Mouse (Mus musculus) liver, adult 2 months (tissue): Measurements from ENCODE around the gene Rpap3. TPM values are rescaled to one million over a fixed set of nuclear protein-coding genes. Genes with fewer than 3 reads are reported as not detected.

ENCODE experiments used
- DNase-seq: peaks from one replicate; pipeline ENCODE4 v3.0.0-alpha.2; 2011; ENCODE audit warnings: low read depth, low spot score; ENCODE audit errors: extremely low read depth
- H3K27ac ChIP-seq: fragments of 200-500 bp; replicated peaks from 2 replicates; pipeline ENCODE4 v1.5.1; 2012; ENCODE audit warnings: low read depth, mild to moderate bottlenecking, control low read depth, inconsistent platforms, low read length; ENCODE audit not compliant: insufficient read depth
- H3K27me3 ChIP-seq: fragments of 200-500 bp; 2 replicates; pipeline ENCODE4 v1.6.1; 2012; ENCODE audit warnings: mild to moderate bottlenecking, moderate library complexity, low read length, inconsistent platforms; ENCODE audit not compliant: control insufficient read depth, insufficient read depth
- H3K36me3 ChIP-seq: fragments of 200-500 bp; 2 replicates; pipeline ENCODE4 v1.6.1; 2012; ENCODE audit warnings: low read length, inconsistent platforms; ENCODE audit not compliant: control insufficient read depth, insufficient read depth
- H3K4me1 ChIP-seq: fragments of 200-500 bp; 2 replicates; pipeline ENCODE4 v1.6.1; 2011; ENCODE audit warnings: low read length; ENCODE audit not compliant: control insufficient read depth, insufficient read depth
- H3K4me3 ChIP-seq: fragments of 200-500 bp; 2 replicates; pipeline ENCODE4 v1.5.1; 2011; ENCODE audit warnings: low read depth, mild to moderate bottlenecking, control low read depth, low read length, moderate library complexity; ENCODE audit not compliant: insufficient read depth
- H3K79me2 ChIP-seq: fragments of 200-500 bp; 2 replicates; pipeline ENCODE4 v1.6.1; 2012; ENCODE audit warnings: inconsistent platforms, mild to moderate bottlenecking, low read length, moderate library complexity; ENCODE audit not compliant: control insufficient read depth, insufficient read depth
- H3K9ac ChIP-seq: fragments of 200-500 bp; 2 replicates; pipeline ENCODE4 v1.6.1; 2012; ENCODE audit warnings: low read depth, mild to moderate bottlenecking, control low read depth, inconsistent platforms, low read length
- CTCF ChIP-seq: fragments of 200-500 bp; IDR thresholded peaks from 2 replicates; pipeline ENCODE4 v1.5.1; 2011; ENCODE audit warnings: low read depth, low read length, control low read depth
- POLR2A ChIP-seq: fragments of 200-500 bp; IDR thresholded peaks from 2 replicates; pipeline ENCODE4 v1.6.1; 2011; ENCODE audit warnings: low read length, control low read depth; ENCODE audit not compliant: insufficient read depth; ENCODE audit errors: extremely low read depth
- WGBS: fragments of 180-500 bp; shearing (Covaris S2); methylation state at CpG from one replicate; pipeline ENCODE4 v1.1.7; 2018; 5-methylcytosine and 5-hydroxymethylcytosine counted together
- polyA plus RNA-seq: library from polyadenylated mRNA; depleted of rRNA; stranded (reverse); fragments of >200 nt; gene quantifications from 2 replicates; pipeline ENCODE4 v1.2.3, GENCODE M21; 2012
- total RNA-seq: library from RNA; depleted of rRNA; stranded (reverse); fragments of >200 nt; gene quantifications from 2 replicates; pipeline ENCODE4 v1.2.3, GENCODE M21; 2014

Rpap3 gene
- total and polyA plus RNA-seq, 2 experiments, result 2.2 to 8.7 TPM

DNA sequence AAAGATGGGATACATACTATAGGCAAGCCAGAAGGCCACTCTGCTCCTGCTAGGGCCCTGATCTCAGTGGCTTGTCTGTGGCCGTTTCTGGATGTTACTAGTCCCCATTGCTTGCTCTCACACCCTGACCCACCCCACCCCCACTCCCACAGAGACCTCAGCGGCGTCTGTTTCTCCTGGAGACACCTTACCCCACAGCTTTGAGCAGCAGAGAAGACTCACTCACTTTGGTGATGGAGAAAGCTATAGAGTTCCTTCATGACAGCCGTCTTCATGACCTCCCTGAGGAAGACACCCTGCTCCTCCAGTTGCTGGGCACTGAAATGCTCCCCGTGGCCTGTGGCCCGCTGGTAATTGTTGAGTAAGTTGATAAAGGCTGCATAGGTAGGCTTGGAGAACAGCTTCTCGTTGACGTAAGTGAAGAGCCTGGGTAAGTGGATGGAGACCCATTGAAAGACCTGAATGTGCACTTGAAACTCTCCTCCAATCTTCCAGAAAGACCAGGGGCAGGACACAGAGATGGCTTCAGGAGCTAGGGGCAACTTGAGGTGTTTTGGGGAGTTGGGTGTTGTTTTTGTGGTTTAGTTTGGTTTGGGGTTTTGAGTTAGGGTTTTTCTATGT is 13.0 kb upstream of the Rpap3 start:
- no peak for TF ChIP-seq POLR2A
- TF ChIP-seq CTCF, result no peak
- Histone ChIP-seq H3K27me3 (no peaks in the 10 kb centered on the region), H3K4me3 (no peak overlapping the region), H3K9ac (no peak overlapping the region), H3K36me3 (no peaks in the 10 kb centered on the region), H3K4me1 (no peaks in the 10 kb centered on the region), H3K27ac (no peak overlapping the region), H3K79me2 (no peaks in the 10 kb centered on the region)
- WGBS, result 72% methylated on average over 8 of the region's 8 CpGs
- DNase-seq, result no peak

DNA sequence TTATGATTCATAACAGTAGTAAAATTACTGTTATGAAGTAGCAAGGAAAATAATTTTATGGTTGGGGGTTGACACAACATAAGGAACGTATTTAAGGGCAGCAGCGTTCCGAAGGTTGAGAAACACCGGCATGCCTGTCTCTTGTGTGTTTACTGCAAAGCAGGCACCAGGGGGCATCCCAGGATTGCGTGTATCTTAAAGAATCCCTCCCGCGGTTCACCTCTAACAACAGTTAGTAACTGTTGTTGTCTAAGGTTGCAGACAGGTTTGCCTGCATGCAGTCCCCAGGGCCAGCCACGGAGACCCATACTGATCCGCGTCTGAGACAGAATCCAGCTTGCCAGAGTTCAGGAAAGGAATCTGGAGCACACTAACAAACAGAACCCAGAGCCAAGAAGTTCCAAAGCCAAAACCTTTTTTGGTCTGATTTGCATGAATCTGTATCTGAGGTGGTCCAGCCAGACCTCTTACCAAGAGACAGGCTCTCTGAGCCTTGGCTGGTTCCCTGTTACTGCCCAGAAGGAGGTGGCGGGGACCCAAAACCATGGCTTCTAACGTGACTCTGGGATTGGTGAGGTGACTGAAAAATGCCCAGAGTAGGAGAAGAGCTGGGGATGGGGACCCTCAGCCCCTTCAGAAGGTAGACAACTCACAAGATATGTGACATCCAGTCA is 12.4 kb upstream of the Rpap3 start:
- no peaks in the 10 kb centered on the region for H3K4me1 ChIP-seq
- 18% methylated on average over 12 of the region's 12 CpGs for WGBS
- H3K27me3 ChIP-seq, result no peaks in the 10 kb centered on the region
- no peaks in the 10 kb centered on the region for H3K79me2 ChIP-seq
- no peak overlapping the region for H3K4me3 ChIP-seq
- DNase-seq, result peak; percentile 38
- no peak overlapping the region for H3K27ac ChIP-seq
- TF ChIP-seq CTCF, result peak; percentile 75
- no peak for TF ChIP-seq POLR2A
- peak overlapping the region; percentile 40; the same call in 1 of the 2 replicates for H3K9ac ChIP-seq
- H3K36me3 ChIP-seq, result no peaks in the 10 kb centered on the region

DNA sequence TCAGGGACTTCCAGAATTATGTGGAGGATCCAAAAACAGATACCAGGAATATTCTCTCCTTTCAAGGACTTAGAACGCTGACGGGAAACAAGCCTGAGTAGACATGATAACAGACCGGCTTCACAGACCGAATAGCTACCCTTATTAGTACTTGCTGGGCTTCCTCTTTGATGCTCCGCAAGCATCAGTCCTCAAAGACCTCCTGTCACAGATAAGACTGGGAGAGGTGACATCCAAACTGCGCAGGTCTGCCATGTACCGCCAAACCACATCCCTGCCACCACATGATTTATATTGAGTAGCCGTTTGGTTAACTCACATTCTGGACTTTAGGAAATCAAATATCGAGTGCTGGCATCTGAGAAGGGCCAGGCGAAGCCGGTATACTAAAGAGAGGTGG is 11.2 kb upstream of the Rpap3 start:
- Histone ChIP-seq H3K9ac (no peak overlapping the region), H3K36me3 (no peaks in the 10 kb centered on the region), H3K4me1 (no peaks in the 10 kb centered on the region), H3K4me3 (no peak overlapping the region), H3K27me3 (no peaks in the 10 kb centered on the region), H3K79me2 (no peaks in the 10 kb centered on the region), H3K27ac (no peak overlapping the region)
- TF ChIP-seq POLR2A, result no peak
- TF ChIP-seq CTCF, result no peak
- 83% methylated on average over 11 of the region's 11 CpGs for WGBS
- DNase-seq, result no peak

DNA sequence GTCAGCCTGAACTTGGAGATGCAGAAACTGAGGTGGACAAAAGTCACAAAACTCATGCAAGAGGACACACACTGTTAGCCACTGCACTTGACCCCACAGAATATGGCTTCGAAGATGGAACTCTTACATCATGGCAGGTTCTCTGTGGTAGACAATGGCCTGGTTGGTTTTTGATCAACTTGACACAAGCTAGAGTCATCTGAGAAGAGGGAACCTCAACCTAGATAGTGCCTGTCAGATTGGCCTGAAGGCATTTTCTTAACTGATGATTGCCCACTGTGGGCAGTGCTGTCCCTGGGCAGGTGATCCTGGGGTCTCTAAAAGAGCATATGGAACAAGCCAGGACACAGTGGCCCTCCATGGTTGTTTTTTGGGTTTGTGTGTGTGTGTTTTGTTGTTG is 10.1 kb upstream of the Rpap3 start:
- H3K4me1 ChIP-seq, result no peaks in the 10 kb centered on the region
- no peaks in the 10 kb centered on the region for H3K36me3 ChIP-seq
- H3K4me3 ChIP-seq, result no peak overlapping the region
- no peak overlapping the region for H3K27ac ChIP-seq
- H3K79me2 ChIP-seq, result no peaks in the 10 kb centered on the region
- TF ChIP-seq CTCF, result no peak
- no peak for DNase-seq
- H3K9ac ChIP-seq, result no peak overlapping the region
- WGBS, result 94% methylated on average over 1 of the region's 1 CpGs
- H3K27me3 ChIP-seq, result no peaks in the 10 kb centered on the region

- DNase-seq, result no peak
- Histone ChIP-seq H3K36me3 (no peaks in the 10 kb centered on the region), H3K27me3 (no peaks in the 10 kb centered on the region), H3K4me1 (no peaks in the 10 kb centered on the region), H3K27ac (no peak overlapping the region), H3K9ac (no peak overlapping the region), H3K4me3 (no peak overlapping the region), H3K79me2 (no peaks in the 10 kb centered on the region)
- WGBS, result 91% methylated on average over 8 of the region's 8 CpGs
- TF ChIP-seq POLR2A (no peak), CTCF (no peak)
These were observed 9.5 kb upstream of the Rpap3 start for GRCm38 (mm10) chr15:97715083-97715482.

GRCm38 (mm10) chr15:97712546-97712945 is 6.9 kb upstream of the Rpap3 start:
- no peaks in the 10 kb centered on the region for H3K27me3 ChIP-seq
- WGBS, result 86% methylated on average over 6 of the region's 6 CpGs

More at GRCm38 (mm10) chr15:97712546-97712945, 6.9 kb upstream of the Rpap3 start:
- H3K79me2 ChIP-seq, result no peaks in the 10 kb centered on the region
- H3K4me3 ChIP-seq, result no peak overlapping the region
- H3K27ac ChIP-seq, result no peak overlapping the region
- no peaks in the 10 kb centered on the region for H3K36me3 ChIP-seq
- no peak overlapping the region for H3K9ac ChIP-seq
- H3K4me1 ChIP-seq, result no peaks in the 10 kb centered on the region
- DNase-seq, result no peak
- TF ChIP-seq POLR2A (no peak), CTCF (no peak)
